Mouse (Mus musculus): Measurements from ENCODE around the gene Gm34302. TPM values are rescaled to one million over a fixed set of nuclear protein-coding genes. Genes with fewer than 3 reads are reported as not detected.

The Gm34302 gene
- polyA plus RNA-seq, 1 experiment from 2014 or later, result not detected

Other genes starting within 250 kb of the Gm34302 start
- 4.4 and 4.8 TPM in 2 replicates for gene Mme, start 242.3 kb downstream of the Gm34302 start, polyA plus RNA-seq (2016; fragmentation: Nextera tagmentation; extraction: Ambion mirVana)

All from neural tube, embryonic 12.5 days (tissue).